Mouse (Mus musculus) B cell, adult 67 days (primary cell): ENCODE measurements around the gene 4930447C04Rik. TPM values are rescaled to one million over a fixed set of nuclear protein-coding genes. Genes with fewer than 3 reads are reported as not detected.

Experiments
- total RNA-seq, 2 experiments: library from RNA; stranded (reverse); gene quantifications; 4 replicates each; pipeline ENCODE4 v1.2.4; 2023

4930447C04Rik gene
- not detected for total RNA-seq

DNA sequence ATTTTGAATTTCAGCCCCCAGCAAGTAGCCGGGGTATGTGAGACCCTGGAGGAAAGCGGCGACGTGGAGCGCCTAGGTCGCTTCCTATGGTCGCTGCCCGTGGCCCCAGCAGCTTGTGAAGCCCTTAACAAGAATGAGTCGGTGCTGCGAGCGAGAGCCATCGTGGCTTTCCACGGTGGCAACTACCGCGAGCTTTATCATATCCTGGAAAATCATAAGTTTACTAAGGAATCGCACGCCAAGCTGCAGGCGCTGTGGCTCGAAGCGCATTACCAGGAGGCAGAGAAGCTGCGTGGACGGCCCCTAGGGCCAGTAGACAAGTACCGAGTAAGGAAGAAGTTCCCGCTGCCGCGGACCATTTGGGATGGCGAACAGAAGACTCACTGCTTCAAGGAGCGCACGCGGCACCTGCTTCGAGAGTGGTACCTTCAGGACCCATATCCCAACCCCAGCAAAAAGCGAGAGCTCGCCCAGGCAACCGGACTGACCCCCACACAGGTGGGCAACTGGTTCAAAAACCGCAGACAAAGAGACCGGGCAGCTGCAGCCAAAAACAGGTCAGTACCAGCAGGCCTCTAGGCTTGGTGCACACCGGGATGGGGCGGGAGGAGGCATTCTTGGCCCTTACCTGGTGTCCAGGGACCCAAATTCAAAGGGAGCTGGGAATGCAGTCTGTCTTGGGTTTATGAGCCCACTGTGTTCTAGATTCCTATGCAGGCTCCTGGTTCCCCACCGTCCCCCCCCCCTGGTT lies at the start of gene 4930447C04Rik:
4930447C04Rik (minus strand) TSS at position 704 of the 751 bp plus-strand sequence.

DNA sequence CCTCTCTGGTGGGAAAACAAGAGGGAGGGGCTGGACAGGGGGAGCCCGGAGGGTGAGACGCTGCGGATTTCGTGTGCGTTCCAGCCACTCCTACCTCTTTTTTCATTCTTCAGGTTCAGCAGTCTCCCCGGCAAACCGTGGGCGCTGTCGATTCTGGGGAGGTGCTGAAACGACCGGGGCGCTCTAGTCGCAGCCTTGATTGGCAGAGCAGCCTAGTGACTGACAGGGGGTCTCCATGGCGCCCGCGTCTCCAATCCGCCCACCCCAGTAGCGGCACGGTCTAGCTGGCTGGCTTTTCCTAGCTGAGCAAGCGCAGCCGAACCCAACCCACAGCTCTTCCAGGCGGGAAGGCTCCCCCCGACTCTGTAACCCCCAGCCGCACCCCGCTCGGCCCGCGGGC lies 958 bp downstream of the 4930447C04Rik start, which contains the start of gene Six6:
Six6 (plus strand) TSS at position 277 of the 400 bp plus-strand sequence.

Other genes starting within 250 kb of the 4930447C04Rik start
- gene Ppm1a, start 183.3 kb downstream of the 4930447C04Rik start, total RNA-seq, result 100 to 1,000 TPM; 114 to 118 TPM
- not detected for gene Six6, start 882 bp downstream of the 4930447C04Rik start, total RNA-seq
- not detected for gene Six1, start 113.1 kb upstream of the 4930447C04Rik start, total RNA-seq
- under 1 TPM in 1 of 2 experiments, not detected in 1; 0.09 TPM for gene Six4, start 172.7 kb upstream of the 4930447C04Rik start, total RNA-seq
- gene Mnat1, start 182.9 kb upstream of the 4930447C04Rik start, total RNA-seq, result 10 to 100 TPM; 13.8 to 15.3 TPM